Mouse (Mus musculus): ENCODE results near the gene March1.

March1 gene

GRCm38 (mm10) chr8:65617871-65618751 is at the start of gene March1:
TSS of gene March1 (plus strand) at chr8:65617900.
- peak; percentile 90 for DNase-seq (ENCODE audit: low read depth, low spot score)

GRCm38 (mm10) chr8:65586909-65587308 is 30.8 kb upstream of the March1 start:
- no peak for DNase-seq (ENCODE audit: low read depth, low spot score)

- DNase-seq (ENCODE audit: low read depth, low spot score) = no peak
Measured at GRCm38 (mm10) chr8:65603241-65603640, 14.5 kb upstream of the March1 start.

- DNase-seq (ENCODE audit: low read depth, low spot score) = no peak
Measured at GRCm38 (mm10) chr8:65609509-65609908, 8.2 kb upstream of the March1 start.

GRCm38 (mm10) chr8:65618966-65619365 is 1.3 kb downstream of the March1 start:
- DNase-seq (ENCODE audit: low read depth, low spot score) = peak; percentile 31

GRCm38 (mm10) chr8:65644931-65645330 is 27.2 kb downstream of the March1 start:
- DNase-seq (ENCODE audit: low read depth, low spot score) = peak; percentile 70

GRCm38 (mm10) chr8:65645502-65645901 is 27.8 kb downstream of the March1 start:
- DNase-seq (ENCODE audit: low read depth, low spot score) = no peak

- DNase-seq (ENCODE audit: low read depth, low spot score) = peak; percentile 60
Measured at GRCm38 (mm10) chr8:65645945-65646344, 28.2 kb downstream of the March1 start.

- DNase-seq (ENCODE audit: low read depth, low spot score) = no peak
Measured at GRCm38 (mm10) chr8:65655924-65656323, 38.2 kb downstream of the March1 start.

- no peak for DNase-seq (ENCODE audit: low read depth, low spot score)
Measured at GRCm38 (mm10) chr8:65661885-65662284, 44.2 kb downstream of the March1 start.

GRCm38 (mm10) chr8:65665786-65666185 is 48.1 kb downstream of the March1 start:
- no peak for DNase-seq (ENCODE audit: low read depth, low spot score)

GRCm38 (mm10) chr8:65743066-65743465 is 125.4 kb downstream of the March1 start:
- DNase-seq (ENCODE audit: low read depth, low spot score) = no peak

- DNase-seq (ENCODE audit: low read depth, low spot score) = peak; percentile 43
Measured at GRCm38 (mm10) chr8:65775815-65776214, 158.1 kb downstream of the March1 start.

GRCm38 (mm10) chr8:65781156-65781555 is 163.5 kb downstream of the March1 start:
- no peak for DNase-seq (ENCODE audit: low read depth, low spot score)

GRCm38 (mm10) chr8:65812971-65813370 is 195.3 kb downstream of the March1 start:
- peak; percentile 18 for DNase-seq (ENCODE audit: low read depth, low spot score)

- peak; percentile 79 for DNase-seq (ENCODE audit: low read depth, low spot score)
Measured at GRCm38 (mm10) chr8:65922294-65923019, 304.8 kb downstream of the March1 start.

GRCm38 (mm10) chr8:65956948-65957347 is 339.2 kb downstream of the March1 start:
- DNase-seq (ENCODE audit: low read depth, low spot score) = no peak

GRCm38 (mm10) chr8:65957492-65957891 is 339.8 kb downstream of the March1 start:
- no peak for DNase-seq (ENCODE audit: low read depth, low spot score)

GRCm38 (mm10) chr8:65966502-65967222 is 349.0 kb downstream of the March1 start:
- DNase-seq (ENCODE audit: low read depth, low spot score) = no peak

- peak; percentile 21 for DNase-seq (ENCODE audit: low read depth, low spot score)
Measured at GRCm38 (mm10) chr8:65967223-65967778, 349.6 kb downstream of the March1 start.

GRCm38 (mm10) chr8:65976905-65977304 is 359.2 kb downstream of the March1 start:
- peak; percentile 21 for DNase-seq (ENCODE audit: low read depth, low spot score)

GRCm38 (mm10) chr8:65982039-65982438 is 364.3 kb downstream of the March1 start:
- DNase-seq (ENCODE audit: low read depth, low spot score) = no peak
